Mouse (Mus musculus): Measurements from ENCODE around the gene Chd2. TPM values are rescaled to one million over a fixed set of nuclear protein-coding genes. Genes with fewer than 3 reads are reported as not detected.

The Chd2 gene
- polyA plus RNA-seq, 1 experiment = 104 TPM

- Histone ChIP-seq H3K9me3 (replicated peaks; ENCODE audit: control insufficient read depth, insufficient read depth, low read length, poor library complexity, severe bottlenecking) (no peaks in the 10 kb centered on the region), H3K27ac (ENCODE audit: insufficient read depth, low read length) (peak overlapping the region; percentile 95)
- TF ChIP-seq CTCF (IDR thresholded peaks at IDR 0.05; ENCODE audit: low read depth, low read length) (no peak), EP300 (IDR thresholded peaks at IDR 0.05; ENCODE audit: insufficient read depth, low read depth, low read length) (peak; percentile 57; the same call in 1 of the 2 replicates), POLR2A (IDR thresholded peaks at IDR 0.05; ENCODE audit: insufficient read depth, low read length) (peak; percentile 74)
Observed at GRCm38 (mm10) chr7:73558293-73559169, 16.9 kb upstream of the Chd2 start.

GRCm38 (mm10) chr7:73557671-73558265 is 16.1 kb upstream of the Chd2 start:
- TF ChIP-seq CTCF (IDR thresholded peaks at IDR 0.05; ENCODE audit: low read depth, low read length) = no peak
- H3K36me3 ChIP-seq (ENCODE audit: control insufficient read depth, insufficient read depth, low read length, poor library complexity, severe bottlenecking) = peaks cover 12% of the 10 kb centered on the region

More at GRCm38 (mm10) chr7:73558293-73559169, 16.9 kb upstream of the Chd2 start:
- no peaks in the 10 kb centered on the region for H3K4me1 ChIP-seq (ENCODE audit: control insufficient read depth, insufficient read depth, low read length)
- H3K4me3 ChIP-seq (ENCODE audit: low read depth, low read length) = peak overlapping the region; percentile 86
- H3K9ac ChIP-seq (ENCODE audit: low read depth, poor library complexity, severe bottlenecking) = peak overlapping the region; percentile 99
- peaks cover 10% of the 10 kb centered on the region for H3K36me3 ChIP-seq (ENCODE audit: control insufficient read depth, insufficient read depth, low read length, poor library complexity, severe bottlenecking)
- no peaks in the 10 kb centered on the region for H3K27me3 ChIP-seq (ENCODE audit: control insufficient read depth, insufficient read depth, low read length, poor library complexity, severe bottlenecking)

GRCm38 (mm10) chr7:73556688-73557667 is 15.3 kb upstream of the Chd2 start:
- Histone ChIP-seq H3K27ac (ENCODE audit: insufficient read depth, low read length) (peak overlapping the region; percentile 95), H3K9ac (ENCODE audit: low read depth, poor library complexity, severe bottlenecking) (peak overlapping the region; percentile 99), H3K4me1 (ENCODE audit: control insufficient read depth, insufficient read depth, low read length) (no peaks in the 10 kb centered on the region), H3K27me3 (ENCODE audit: control insufficient read depth, insufficient read depth, low read length, poor library complexity, severe bottlenecking) (no peaks in the 10 kb centered on the region), H3K9me3 (replicated peaks; ENCODE audit: control insufficient read depth, insufficient read depth, low read length, poor library complexity, severe bottlenecking) (no peaks in the 10 kb centered on the region), H3K4me3 (ENCODE audit: low read depth, low read length) (peak overlapping the region; percentile 86), H3K36me3 (ENCODE audit: control insufficient read depth, insufficient read depth, low read length, poor library complexity, severe bottlenecking) (peaks cover 13% of the 10 kb centered on the region)
- TF ChIP-seq EP300 (IDR thresholded peaks at IDR 0.05; ENCODE audit: insufficient read depth, low read depth, low read length) (no peak), POLR2A (IDR thresholded peaks at IDR 0.05; ENCODE audit: insufficient read depth, low read length) (no peak), CTCF (IDR thresholded peaks at IDR 0.05; ENCODE audit: low read depth, low read length) (no peak)

More at GRCm38 (mm10) chr7:73557671-73558265, 16.1 kb upstream of the Chd2 start:
- Histone ChIP-seq H3K27ac (ENCODE audit: insufficient read depth, low read length) (peak overlapping the region; percentile 95), H3K4me3 (ENCODE audit: low read depth, low read length) (peak overlapping the region; percentile 86), H3K4me1 (ENCODE audit: control insufficient read depth, insufficient read depth, low read length) (no peaks in the 10 kb centered on the region), H3K9ac (ENCODE audit: low read depth, poor library complexity, severe bottlenecking) (peak overlapping the region; percentile 99), H3K27me3 (ENCODE audit: control insufficient read depth, insufficient read depth, low read length, poor library complexity, severe bottlenecking) (no peaks in the 10 kb centered on the region), H3K9me3 (replicated peaks; ENCODE audit: control insufficient read depth, insufficient read depth, low read length, poor library complexity, severe bottlenecking) (no peaks in the 10 kb centered on the region)

GRCm38 (mm10) chr7:73555918-73556580 is 14.4 kb upstream of the Chd2 start:
- TF ChIP-seq POLR2A (IDR thresholded peaks at IDR 0.05; ENCODE audit: insufficient read depth, low read length) (no peak), EP300 (IDR thresholded peaks at IDR 0.05; ENCODE audit: insufficient read depth, low read depth, low read length) (no peak), CTCF (IDR thresholded peaks at IDR 0.05; ENCODE audit: low read depth, low read length) (no peak)
- H3K27ac ChIP-seq (ENCODE audit: insufficient read depth, low read length) = no peak overlapping the region

GRCm38 (mm10) chr7:73554849-73555248 is 13.2 kb upstream of the Chd2 start:
- H3K4me3 ChIP-seq (ENCODE audit: low read depth, low read length) = no peak overlapping the region
- H3K4me1 ChIP-seq (ENCODE audit: control insufficient read depth, insufficient read depth, low read length) = no peaks in the 10 kb centered on the region
- H3K27ac ChIP-seq (ENCODE audit: insufficient read depth, low read length) = no peak overlapping the region
- no peaks in the 10 kb centered on the region for H3K9me3 ChIP-seq (replicated peaks; ENCODE audit: control insufficient read depth, insufficient read depth, low read length, poor library complexity, severe bottlenecking)
- no peak overlapping the region for H3K9ac ChIP-seq (ENCODE audit: low read depth, poor library complexity, severe bottlenecking)
- H3K36me3 ChIP-seq (ENCODE audit: control insufficient read depth, insufficient read depth, low read length, poor library complexity, severe bottlenecking) = peaks cover 13% of the 10 kb centered on the region
- H3K27me3 ChIP-seq (ENCODE audit: control insufficient read depth, insufficient read depth, low read length, poor library complexity, severe bottlenecking) = no peaks in the 10 kb centered on the region
- TF ChIP-seq CTCF (IDR thresholded peaks at IDR 0.05; ENCODE audit: low read depth, low read length) (no peak), POLR2A (IDR thresholded peaks at IDR 0.05; ENCODE audit: insufficient read depth, low read length) (no peak), EP300 (IDR thresholded peaks at IDR 0.05; ENCODE audit: insufficient read depth, low read depth, low read length) (no peak)

More at GRCm38 (mm10) chr7:73555918-73556580, 14.4 kb upstream of the Chd2 start:
- no peaks in the 10 kb centered on the region for H3K4me1 ChIP-seq (ENCODE audit: control insufficient read depth, insufficient read depth, low read length)
- H3K36me3 ChIP-seq (ENCODE audit: control insufficient read depth, insufficient read depth, low read length, poor library complexity, severe bottlenecking) = peaks cover 13% of the 10 kb centered on the region
- peak overlapping the region; percentile 99 for H3K9ac ChIP-seq (ENCODE audit: low read depth, poor library complexity, severe bottlenecking)
- H3K4me3 ChIP-seq (ENCODE audit: low read depth, low read length) = peak overlapping the region; percentile 86; the same call in 1 of the 2 replicates
- H3K9me3 ChIP-seq (replicated peaks; ENCODE audit: control insufficient read depth, insufficient read depth, low read length, poor library complexity, severe bottlenecking) = no peaks in the 10 kb centered on the region
- H3K27me3 ChIP-seq (ENCODE audit: control insufficient read depth, insufficient read depth, low read length, poor library complexity, severe bottlenecking) = no peaks in the 10 kb centered on the region

Data from ES-Bruce4 (cell line).